Mouse (Mus musculus) spleen, adult 18-20 months (tissue): ENCODE results near the gene Tmem176b.
"Not testable (repeated sequence)": the region's sequence is repeated elsewhere in the genome, so short reads cannot be mapped to it uniquely, and the experiment has no call there.

ENCODE experiments used
- DNase-seq, 2 experiments: peaks; one replicate each; pipeline ENCODE4 v3.0.0; 2022; ENCODE audit warnings: mixed read lengths in 2 of 2

The Tmem176b gene

DNA sequence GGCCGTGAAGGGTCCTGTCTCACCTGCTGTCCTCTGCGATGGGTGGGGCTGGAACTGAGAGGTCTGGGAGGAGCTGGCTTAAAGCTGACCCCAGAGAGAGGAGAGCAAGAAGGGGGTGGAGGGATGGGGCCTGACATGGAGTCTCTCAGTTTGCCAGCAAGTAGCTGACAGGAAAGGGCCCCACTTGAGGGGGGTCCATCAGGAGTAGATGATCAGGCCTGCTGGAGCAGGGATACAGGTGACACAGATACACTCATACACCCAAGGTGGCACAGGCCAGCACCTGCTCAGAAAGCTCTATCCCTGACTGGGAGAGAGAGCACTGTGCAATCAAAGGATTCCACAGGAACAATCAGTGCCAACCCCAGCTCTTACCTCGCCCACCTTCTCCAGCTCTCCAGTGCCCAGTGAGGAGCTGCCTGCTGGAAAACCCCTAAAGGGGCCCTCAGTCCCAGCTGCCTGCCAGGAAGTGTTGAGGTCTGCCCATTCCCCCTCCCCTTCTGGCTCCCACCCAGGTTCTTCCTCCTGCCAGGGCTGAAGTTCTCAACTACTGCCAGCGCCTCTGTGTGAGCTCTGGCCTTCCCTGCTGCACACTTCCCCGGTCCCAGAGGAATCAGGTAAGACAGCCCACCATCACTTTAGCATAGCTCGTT, at the start of gene Tmem176b:
TSS of gene Tmem176b (minus strand) at position 524 of the 653 bp plus-strand sequence.
- peak; percentile 48 to 60 for DNase-seq

DNA sequence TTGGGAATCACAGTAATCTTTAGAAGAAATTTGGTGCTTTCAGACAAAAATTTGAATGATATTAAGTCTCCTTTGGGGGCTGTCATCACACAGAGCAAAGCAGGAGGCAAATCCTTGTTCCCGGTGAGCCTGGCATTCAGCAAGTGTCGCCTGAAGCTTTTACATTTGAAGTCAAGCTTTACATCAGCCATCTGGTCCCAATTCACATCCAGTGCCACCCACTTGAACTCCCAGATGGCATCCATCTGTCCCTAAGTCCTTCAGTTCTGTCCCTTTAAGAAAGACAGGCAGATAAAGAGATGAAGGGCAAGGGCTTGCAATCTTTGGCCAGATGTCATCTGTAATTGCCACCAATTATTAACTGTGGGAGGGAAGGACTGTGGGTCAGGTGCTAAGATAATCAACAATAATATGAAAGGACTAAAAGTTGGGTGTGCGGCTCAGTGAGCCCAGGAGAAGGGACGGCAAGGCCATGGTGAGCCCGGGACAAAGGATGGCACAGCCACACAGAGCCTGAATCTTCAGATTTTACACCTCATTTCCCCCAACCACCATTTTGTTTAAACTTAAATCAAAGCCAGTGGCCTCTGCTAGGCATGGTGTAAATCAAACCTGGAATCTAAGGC, 35.3 kb upstream of the Tmem176b start:
- no peak for DNase-seq

DNA sequence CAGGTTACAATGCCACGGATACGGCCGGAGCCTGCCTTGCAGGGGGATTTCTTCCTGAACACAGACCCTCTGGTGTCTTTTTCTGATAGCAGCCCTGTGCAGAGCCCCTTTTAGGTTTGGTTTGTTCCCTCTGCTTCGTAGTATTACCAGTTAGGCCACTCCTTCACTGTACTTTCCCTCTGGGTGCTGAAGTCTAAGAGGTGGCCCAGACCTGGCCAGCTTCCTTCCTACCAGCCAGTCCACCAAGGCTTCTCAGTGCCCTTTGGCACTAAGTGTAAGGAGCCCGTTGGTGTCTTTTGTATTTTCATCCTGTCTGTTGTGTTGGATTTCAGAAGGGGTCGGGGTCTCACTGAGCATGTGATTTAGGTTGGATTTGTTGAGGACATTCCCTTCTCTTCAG, 34.2 kb upstream of the Tmem176b start:
- no peak for DNase-seq

DNA sequence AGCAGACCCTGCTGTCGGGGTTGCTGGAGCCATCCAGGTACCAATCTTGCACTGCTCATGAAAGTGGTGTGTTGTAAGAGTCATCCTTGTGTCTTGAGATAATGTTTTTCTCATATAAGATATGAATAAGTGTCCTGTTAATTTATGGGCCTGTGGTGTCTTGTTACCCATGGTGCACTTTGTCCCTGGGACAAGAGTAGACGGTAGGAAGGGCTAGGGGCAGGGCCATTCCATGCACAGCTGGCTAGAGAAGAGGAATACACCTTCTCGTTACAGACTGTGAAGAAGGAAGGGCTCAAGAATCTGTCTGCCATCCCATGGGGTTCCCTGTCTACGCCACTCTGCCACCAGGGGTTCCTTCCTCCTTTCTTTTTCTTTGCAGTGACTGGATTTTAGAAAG, 33.3 kb upstream of the Tmem176b start:
- DNase-seq, result no peak

DNA sequence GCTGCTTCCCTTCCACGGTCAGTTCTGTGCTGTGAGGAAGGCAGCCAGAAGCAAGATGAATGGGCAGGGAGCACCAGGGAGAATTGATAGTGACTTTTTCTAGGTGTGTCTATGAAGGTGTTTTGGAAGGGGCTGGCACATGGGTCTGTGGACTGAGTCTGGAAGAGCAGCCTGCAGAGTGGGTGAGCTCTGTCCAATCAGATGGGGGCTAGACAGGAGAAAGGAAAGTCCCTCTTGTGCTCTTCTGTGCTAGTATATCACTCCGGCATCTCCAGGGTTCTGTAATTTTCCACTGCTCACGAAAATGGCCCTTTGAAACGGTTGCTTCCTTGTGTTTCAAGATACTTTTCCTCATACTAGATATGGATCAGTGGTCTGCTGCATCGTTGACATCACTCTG, 31.3 kb upstream of the Tmem176b start, which contains the start of gene Aoc1:
TSS of gene Aoc1 (plus strand) at position 301 of the 400 bp plus-strand sequence.
- DNase-seq, result no peak

DNA sequence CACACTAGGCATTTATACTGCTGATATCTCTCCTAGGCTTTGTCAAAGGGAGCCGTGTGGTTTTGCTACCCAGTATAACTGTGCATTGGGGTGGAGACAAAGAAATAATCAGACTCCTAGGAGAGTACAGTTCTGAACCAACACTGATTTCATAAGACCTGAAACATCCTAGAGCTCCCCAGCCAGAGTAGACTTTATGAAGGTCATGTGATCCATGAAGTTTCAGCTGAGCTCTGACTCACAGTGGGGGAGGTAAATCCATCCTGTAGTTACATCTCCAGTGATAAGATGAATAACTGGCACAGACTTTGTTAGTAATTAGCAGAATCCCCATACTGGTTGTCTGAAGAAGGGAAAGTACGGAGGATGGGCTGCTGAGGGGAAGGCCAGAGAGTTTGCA, 28.5 kb upstream of the Tmem176b start:
- no peak for DNase-seq

DNA sequence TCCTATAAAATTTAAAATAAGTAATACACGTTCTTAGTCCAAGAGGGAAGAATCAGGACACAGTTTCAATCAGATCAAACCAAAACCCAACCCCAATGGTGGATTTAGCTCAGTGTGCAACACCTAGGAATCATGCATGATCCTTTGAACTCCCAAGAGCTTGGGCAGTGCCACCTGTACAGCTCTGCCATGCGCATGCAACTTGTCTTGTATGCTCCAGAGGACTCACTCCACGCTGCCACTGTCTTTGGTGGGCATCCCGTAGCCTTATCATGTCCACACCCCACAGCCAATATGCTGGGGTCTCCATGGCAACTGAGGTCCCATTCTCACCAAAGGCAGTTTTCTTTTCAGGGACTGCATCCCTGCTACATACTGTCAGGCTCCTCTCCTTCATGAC, 25.9 kb upstream of the Tmem176b start:
- DNase-seq, result no peak

DNA sequence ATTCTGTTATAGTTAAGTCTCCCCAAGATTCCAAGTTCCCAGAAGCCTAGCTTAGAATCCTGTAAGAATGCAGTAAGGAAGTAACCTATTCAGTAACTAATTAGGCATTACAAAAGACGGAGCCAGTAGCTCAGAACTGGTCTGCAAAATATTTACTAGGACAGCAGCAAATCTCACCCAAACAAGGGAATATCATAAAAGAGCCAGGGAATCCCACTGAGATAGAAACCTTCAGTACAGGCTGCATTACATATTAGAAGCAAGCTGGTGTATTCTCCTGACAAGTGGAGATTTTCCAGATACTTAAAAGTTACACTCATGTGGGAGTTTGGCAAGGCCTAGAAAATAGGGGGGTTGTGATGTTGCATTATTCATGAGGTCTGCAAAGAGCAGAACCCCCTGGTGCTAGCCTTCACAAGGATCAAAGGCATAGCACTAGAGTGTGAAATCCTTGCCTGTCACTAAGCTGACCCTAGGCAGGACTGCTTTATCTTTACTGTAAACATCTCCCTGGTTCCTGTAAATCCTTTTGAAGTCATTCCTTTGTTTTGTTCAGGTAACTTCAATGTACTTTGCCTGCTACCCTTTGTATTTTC, 25.2 kb upstream of the Tmem176b start:
- DNase-seq, result not testable (repeated sequence)

DNA sequence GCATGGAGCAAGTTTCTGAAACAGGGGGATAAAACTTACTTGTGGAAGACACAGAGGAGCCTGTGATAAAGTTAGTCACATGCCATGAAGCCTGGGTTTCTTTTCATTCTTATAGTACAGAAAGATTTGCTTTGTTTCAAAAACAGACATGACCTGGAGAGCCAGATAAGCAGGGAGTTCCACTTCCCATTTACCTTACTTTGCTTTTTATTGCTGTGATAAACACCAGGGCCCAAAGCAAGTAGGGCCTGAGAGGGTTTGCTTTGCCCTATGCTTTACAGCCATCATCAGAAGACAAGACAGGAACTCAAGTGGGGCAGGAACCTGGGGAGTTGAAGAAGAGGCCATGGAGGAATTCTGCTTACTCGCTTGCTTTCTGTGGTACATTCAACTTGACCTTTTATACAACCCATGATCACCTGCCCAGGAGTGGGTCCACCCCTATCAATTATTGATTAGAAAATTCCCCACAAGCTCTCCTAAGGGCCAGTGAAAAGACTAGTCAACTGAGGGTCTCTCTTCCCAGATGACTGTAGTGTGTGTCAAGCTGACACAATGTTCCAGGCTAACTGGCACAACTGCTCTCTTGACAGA, 24.0 kb upstream of the Tmem176b start:
- no peak for DNase-seq

DNA sequence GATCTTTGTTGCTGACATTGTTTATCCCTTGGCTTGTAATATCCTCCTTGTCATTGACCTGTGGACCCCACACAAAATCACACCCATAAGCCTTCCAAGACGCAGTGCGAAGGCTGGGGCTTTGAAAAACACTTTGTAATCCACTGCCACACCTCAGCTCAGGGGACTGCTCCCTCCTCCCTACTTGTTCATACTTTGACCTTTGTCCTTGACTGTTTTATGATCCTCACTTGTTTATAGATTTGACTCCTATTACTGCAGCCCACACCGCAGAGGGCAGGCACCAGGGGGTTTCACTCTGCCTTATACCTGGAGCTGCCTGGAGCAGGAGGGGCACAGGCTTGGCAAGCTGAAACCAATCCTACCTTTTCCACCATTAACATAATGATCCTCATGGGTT, 23.4 kb upstream of the Tmem176b start:
- no peak for DNase-seq

DNA sequence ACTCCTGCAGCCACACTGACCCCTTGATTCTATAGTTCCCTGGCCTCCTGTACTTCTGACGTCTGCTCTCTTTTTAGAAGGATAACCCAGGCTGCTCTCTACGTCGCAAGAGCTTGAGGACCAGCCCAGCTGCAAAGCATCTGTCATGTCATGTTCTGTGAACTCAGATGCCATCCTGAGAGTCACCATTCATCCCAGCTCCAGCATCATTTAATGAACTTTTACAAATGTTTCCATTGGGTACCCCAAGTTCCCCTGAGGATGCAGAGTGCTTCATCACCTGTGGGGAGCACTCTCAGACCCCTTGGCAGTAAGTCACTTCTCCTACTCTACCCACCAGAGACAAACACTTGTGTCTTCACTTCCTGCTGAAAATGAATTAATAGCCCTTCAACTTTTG, 22.9 kb upstream of the Tmem176b start:
- DNase-seq, result no peak

DNA sequence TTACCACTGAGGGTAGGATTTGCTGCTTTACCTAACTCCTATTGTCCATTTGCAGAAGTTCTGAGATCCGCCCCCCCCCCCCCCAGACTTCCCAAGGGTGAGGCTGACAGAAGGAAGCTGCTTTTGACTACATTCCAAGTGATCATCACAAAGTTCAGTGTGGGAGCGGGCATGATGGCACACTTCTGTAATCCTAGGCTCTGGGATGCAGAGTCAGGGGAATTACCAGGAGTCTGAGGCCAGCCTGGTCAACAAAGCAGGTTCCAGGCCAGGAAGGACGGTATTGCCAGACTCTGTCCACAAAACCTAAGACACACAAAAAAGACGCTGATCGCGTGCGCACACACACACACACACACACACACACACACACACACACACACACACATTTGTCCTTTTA, 22.2 kb upstream of the Tmem176b start:
- no peak for DNase-seq

DNA sequence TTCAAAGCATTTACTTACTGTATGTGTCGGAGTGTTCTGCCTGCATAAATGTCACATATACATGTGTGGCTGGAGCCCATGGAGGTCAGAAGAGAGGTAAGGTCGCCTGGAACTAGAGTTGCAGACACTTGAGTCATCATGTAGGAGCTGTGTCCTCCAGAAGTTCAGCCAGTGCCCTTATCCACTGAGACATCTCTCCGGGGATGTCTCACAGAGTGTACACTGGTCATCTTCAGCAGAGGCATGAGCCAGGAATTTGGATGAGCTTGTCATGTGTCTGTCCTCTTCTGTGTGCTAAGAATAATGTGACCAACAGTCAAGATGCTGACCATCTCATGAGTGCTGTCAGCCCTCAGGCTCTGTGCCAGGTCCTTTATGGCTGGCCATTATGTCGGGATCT, 21.5 kb upstream of the Tmem176b start:
- DNase-seq, result no peak

DNA sequence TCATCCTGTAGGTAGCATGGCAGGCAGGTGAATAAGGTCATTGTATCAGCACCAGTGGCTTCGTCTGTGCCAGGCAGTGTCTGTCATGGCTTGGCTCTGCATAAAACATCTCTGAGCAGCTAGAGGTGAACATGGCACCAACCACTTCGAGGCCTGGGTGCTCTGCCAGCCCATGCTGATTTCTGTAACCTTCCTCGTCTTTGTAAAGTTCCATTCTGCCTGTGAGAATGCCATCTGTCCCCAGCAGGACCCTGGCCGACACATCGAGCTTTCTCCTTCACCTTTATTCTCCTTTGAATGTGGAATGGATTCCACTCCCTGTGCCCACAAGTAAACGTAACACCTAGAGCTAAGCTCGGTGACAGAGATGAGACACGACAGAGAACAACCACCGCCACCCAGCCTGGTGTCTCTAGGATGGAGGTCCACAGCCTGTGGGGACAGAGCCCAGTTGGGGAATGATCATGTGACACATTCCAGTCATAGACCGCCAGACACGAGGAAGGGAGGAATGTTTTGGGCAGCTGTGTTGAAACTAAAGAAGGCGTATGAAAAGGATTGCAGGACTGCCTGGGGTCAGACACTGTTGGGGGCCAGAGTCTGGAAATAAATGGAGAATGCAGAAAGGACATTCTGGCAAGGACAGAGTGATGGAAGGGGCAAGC, 20.5 kb upstream of the Tmem176b start:
- no peak for DNase-seq

DNA sequence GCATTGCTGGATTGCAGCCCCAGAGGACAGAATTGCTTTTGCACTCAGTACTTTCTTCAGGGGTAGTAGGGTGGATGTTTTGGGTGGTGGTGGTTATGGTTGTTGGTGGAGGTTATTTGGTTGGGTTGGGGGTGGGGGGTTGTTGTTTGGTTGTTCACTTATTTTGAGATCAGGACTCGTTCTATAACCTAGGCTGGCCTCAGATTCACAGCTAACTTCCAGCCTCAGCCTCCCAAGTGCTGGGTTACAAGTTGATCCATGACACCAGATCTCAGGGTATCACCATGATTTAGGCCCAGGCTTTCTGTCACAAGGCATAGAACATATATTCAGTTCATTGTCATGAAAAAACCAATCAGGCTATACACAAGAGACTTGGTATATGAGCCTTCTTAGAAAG, 19.6 kb upstream of the Tmem176b start:
- no peak for DNase-seq

DNA sequence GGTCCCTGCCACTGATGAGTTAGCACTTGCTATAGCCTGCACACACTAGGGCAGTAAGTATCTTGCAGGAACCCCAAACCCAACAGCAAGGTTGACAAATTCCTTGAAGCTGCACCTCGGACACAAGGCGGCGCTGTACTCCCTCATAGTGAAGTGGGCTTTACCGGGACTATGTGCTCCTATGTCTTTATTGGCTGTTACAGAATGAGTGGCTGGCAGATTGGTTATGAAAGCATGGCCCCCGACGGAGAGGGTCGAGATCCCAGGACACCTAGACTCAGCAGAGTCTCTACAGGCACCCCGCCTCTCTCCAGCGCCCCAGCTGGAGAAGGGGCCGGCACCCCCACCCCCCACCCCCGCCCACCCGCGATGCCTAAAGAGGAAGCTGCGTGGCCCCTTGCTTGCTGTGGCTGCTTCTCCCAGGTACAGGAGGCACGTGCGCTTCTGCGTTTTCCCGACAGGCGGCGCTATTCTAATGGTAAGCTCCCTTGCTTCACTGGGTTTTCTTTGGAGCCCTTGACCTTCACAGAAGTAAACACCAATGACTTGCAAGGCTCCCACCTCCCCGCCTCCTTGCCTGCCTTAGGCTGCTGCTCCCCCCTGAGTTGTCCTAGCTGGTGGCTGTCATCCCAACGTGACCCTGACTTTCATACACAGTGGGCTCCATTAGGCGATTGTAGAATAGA, 19.0 kb upstream of the Tmem176b start:
- DNase-seq, result peak in 1 of 2 experiments; percentile 45

DNA sequence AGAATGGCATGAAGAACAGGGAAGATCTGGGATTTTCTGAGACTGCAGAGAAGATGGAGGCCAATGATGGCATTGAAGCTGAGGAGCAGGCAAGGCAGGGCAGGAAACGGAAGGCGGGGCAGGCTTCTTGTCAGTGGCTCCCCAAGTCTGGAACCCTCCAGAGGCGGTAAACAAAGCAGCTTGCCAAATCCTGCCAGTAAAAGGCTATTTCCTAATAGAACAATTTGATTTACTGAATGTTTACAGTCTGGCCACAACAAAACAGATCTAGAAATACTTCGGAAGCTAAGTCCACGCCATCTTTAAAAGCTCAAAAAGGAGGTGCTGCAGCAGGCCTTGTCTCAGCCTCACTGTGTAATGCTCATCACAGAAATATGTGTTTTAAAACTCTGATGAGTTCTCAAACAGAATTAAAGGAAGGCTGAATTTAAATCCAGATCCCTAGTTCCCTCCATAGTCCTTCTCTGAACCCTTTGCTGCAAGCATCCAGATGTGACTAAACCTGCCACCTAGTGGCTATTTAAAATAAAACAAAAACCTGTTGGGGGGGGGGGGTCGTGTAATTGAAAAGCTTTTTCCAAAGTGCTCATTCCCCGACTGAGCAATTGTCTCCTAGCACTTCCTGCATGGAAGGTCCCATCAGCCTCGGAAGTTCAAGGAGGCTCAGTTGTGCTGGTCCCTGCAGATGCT, 16.5 kb upstream of the Tmem176b start:
- no peak for DNase-seq

DNA sequence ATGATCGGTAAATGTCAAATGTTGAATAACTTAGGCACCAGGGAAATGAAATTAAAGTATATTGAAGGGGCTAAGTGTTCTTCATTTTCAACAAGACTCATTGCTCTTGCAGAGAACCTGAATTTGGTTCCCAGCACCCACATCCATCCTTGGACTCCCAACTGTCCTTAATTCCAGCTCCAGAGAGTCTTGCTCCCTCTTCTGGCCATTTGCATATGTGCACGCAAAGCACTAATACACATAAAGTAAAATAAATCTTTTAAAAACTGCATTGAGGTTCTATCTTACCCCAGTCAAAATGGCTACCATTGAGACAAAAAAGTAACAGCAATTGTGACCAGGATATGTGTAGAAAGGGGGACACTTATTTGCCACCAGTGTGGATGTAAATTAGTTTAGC, 12.9 kb upstream of the Tmem176b start:
- no peak for DNase-seq

DNA sequence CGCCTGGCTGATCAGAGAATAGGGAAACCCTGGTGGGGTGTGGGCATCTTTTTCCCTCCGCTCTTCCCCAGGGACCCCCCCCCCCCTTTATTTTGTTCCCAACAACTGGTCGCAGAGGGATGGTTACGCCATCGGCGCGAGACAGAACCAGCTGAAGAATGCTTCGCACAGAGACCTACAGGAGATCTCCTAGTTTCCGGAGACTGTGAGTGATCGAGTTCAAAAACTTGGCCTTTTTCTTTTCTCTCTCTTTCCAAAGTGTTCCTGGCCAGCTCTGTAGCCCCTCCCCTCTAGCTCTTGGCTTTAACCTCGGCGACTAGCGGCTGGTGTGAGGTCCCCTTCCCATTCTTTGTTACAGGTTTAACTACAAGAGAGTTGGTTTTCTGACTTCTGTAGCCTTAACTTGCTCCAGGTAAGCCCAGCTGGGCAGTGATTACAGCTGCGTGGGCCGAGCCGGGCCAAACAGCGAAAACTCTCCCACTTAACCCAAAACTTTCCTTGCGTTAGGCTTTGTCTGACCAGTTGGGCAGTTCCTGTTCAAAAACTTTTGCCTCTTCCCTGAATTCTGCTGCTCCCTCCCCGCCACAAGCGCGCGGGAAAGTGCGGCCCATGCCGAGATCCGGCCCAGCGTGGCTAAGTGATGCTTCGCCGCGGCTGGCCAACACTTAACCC, 10.7 kb upstream of the Tmem176b start:
- no peak for DNase-seq

DNA sequence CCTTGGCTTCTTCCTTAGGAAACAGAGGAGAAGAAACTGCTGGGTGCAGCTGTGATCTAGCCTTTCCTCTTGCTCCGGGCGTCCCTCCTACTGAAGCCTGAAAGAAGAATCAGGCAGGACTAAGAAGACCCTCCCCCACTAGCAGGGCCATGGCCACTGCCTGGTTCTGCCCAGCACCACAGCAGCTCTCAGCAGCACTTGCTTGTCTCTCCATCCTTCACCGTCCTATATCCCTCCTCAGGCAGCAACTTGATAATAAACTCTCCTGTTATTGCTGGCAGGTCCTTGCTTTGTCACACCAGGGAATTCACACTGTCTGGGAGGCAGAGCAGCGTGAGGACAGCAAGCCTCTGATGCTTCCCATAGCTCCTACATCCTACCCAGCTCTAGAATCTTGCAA, 3.8 kb upstream of the Tmem176b start:
- no peak for DNase-seq

DNA sequence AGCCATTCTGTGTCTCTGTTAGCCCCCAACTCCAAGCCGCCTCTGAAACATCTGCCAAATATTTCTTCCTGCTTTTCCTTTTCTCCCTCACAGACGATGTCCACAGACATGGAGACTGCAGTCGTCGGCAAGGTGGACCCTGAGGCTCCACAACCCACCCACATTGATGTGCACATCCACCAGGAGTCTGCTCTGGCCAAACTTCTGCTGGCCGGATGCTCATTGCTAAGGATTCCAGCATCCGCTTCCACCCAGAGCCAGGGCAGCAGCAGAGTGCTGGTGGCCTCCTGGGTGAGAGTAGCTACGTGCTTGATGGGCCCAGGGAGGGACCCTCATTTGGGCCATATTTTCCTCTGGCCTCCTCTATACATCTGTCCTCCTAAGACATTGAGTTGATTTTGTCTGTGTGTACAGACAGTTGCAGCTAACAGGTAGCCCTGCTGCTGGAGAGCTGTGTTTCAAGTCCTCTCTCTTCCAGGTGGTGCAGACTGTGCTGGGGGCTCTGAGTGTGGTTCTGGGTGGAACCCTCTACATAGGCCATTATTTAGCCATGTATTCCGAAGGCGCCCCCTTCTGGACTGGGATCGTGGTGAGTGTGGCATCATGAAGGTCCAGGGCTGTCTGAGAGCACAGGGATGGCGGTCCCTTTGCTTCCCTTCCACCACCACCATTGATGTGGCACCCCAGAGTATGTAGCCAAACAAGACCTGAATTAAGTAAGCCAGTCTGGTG, 981 bp upstream of the Tmem176b start:
- peak in 1 of 2 experiments; percentile 52 for DNase-seq
